Mouse (Mus musculus): ENCODE measurements around the gene Ccdc154. TPM values are rescaled to one million over a fixed set of nuclear protein-coding genes. Genes with fewer than 3 reads are reported as not detected.

Gene Ccdc154
- polyA plus RNA-seq, 1 experiment from 2014 or later = not detected

DNA sequence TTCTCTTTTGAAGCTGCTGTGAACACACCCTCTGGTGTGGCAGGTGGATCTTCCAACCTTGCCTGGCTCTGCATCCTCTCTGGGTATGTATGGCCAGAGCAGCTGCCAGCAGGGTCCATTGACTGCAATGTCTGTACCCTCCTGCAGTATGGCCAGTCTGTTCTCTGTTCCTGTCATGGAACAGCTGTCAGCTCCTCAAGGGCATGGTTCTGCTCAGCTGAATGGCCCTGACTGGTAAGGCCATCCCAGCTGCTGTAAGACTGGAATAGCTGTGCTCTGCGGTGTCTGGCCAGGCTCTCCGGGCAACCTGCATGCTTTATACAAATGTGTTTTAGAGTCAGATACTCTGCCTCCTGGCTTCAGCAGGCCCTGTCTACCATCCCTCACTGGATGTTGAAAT lies 7.4 kb downstream of the Ccdc154 start:
- Histone ChIP-seq H3K9ac (ENCODE audit: low read depth, low read length) (no peak overlapping the region), H3K27ac (ENCODE audit: low read length) (no peak overlapping the region), H3K27me3 (ENCODE audit: control insufficient read depth, insufficient read depth, low read depth, low read length) (no peaks in the 10 kb centered on the region), H3K4me2 (ENCODE audit: low read length) (no peak overlapping the region), H3K4me3 (ENCODE audit: low read depth, low read length) (no peak overlapping the region), H3K36me3 (ENCODE audit: control insufficient read depth, insufficient read depth, low read length) (no peaks in the 10 kb centered on the region), H3K4me1 (ENCODE audit: control insufficient read depth, insufficient read depth, low read length) (no peaks in the 10 kb centered on the region), H3K9me3 (replicated peaks; ENCODE audit: control insufficient read depth, low read length, poor library complexity, severe bottlenecking) (no peaks in the 10 kb centered on the region)
- WGBS = 93% methylated on average over 2 of the region's 2 CpGs
- ATAC-seq = no peak

DNA sequence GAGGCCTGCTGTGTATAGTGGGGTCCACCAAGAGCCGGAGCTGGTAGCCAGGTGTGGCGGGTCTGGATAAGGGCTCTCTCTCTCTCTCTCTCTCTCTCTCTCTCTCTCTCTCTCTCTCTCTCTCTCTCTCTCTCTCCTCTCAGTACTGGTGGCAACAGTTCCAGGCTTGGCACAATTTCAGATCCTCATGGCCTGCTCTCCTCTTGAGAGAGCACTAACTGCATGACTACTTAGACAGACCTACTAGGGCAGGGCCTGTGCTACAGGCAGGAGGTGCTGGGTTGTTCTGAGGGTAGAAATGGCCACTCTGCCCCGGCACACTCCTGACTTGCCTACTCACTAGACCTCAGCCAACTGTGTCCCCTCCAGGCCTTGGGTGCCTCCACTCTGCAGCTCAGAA lies 10.3 kb downstream of the Ccdc154 start:
- H3K9ac ChIP-seq (ENCODE audit: low read depth, low read length) = no peak overlapping the region
- H3K27ac ChIP-seq (ENCODE audit: low read length) = no peak overlapping the region
- H3K27me3 ChIP-seq (ENCODE audit: control insufficient read depth, insufficient read depth, low read depth, low read length) = no peaks in the 10 kb centered on the region; the same call in 1 of the 2 replicates
- 76% methylated on average over 3 of the region's 3 CpGs for WGBS
- no peaks in the 10 kb centered on the region for H3K36me3 ChIP-seq (ENCODE audit: control insufficient read depth, insufficient read depth, low read length)
- H3K4me1 ChIP-seq (ENCODE audit: control insufficient read depth, insufficient read depth, low read length) = no peaks in the 10 kb centered on the region
- ATAC-seq = no peak
- H3K4me3 ChIP-seq (ENCODE audit: low read depth, low read length) = no peak overlapping the region
- no peak overlapping the region for H3K4me2 ChIP-seq (ENCODE audit: low read length)
- H3K9me3 ChIP-seq (replicated peaks; ENCODE audit: control insufficient read depth, low read length, poor library complexity, severe bottlenecking) = no peaks in the 10 kb centered on the region

DNA sequence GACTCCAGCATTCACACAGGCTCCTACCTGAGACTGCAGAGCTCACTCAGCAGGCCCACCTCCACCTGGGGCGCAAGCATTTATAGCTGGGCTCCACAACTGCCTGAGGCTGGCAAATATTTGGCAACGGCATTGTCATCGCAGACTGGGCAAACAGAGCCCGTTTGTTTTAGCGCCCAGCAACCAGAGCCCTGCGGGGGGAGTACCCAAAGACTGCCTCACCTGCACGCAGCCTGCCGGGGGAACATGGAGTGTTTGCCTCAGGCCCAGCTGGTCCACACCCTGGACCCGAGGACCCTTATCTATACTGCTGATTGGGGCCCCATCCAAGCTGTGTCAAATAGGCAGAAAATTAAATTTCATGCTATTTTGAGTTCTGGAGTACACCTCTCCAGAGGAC lies 13.2 kb downstream of the Ccdc154 start, which contains the start of gene Gm38655:
Gene Gm38655, minus strand, starts transcription at position 61 of the 400 bp plus-strand sequence.
- ATAC-seq = no peak
- WGBS = 73% methylated on average over 9 of the region's 9 CpGs
- Histone ChIP-seq H3K36me3 (ENCODE audit: control insufficient read depth, insufficient read depth, low read length) (no peaks in the 10 kb centered on the region), H3K4me2 (ENCODE audit: low read length) (no peak within 1 kb of the TSS), H3K9me3 (replicated peaks; ENCODE audit: control insufficient read depth, low read length, poor library complexity, severe bottlenecking) (no peaks in the 10 kb centered on the region), H3K27me3 (ENCODE audit: control insufficient read depth, insufficient read depth, low read depth, low read length) (peaks cover 2% of the 10 kb centered on the region; the same call in 1 of the 2 replicates), H3K4me1 (ENCODE audit: control insufficient read depth, insufficient read depth, low read length) (no peaks in the 10 kb centered on the region), H3K27ac (ENCODE audit: low read length) (no peak within 1 kb of the TSS), H3K9ac (ENCODE audit: low read depth, low read length) (no peak within 1 kb of the TSS), H3K4me3 (ENCODE audit: low read depth, low read length) (no peak within 1 kb of the TSS)

DNA sequence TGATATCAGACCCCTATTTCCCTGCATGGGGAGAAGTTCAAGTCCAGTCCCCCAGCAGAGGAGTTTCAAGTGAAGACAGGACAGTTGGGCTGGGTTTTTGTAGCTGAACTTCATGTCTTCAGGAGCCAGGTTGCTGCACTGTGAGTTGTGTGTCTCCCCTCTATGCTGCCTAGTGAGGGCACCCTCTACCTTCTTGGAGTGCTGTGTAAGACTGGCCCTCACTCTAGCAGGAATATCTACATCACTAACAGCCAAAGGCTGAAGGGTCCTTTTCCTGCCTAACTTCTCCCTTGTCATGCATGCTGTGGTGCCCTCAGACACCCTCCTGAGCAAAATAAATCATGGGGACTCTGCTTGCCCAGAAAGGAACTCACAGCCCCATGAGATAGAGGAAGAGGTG lies 21.0 kb downstream of the Ccdc154 start:
- peak overlapping the region; percentile 88 for H3K4me2 ChIP-seq (ENCODE audit: low read length)
- H3K4me1 ChIP-seq (ENCODE audit: control insufficient read depth, insufficient read depth, low read length) = peaks cover 27% of the 10 kb centered on the region
- 0 out of 2 replicates have a peak overlapping the region, but pooled peaks have one; percentile 87 for H3K9ac ChIP-seq (ENCODE audit: low read depth, low read length)
- H3K9me3 ChIP-seq (replicated peaks; ENCODE audit: control insufficient read depth, low read length, poor library complexity, severe bottlenecking) = no peaks in the 10 kb centered on the region
- H3K36me3 ChIP-seq (ENCODE audit: control insufficient read depth, insufficient read depth, low read length) = no peaks in the 10 kb centered on the region
- H3K4me3 ChIP-seq (ENCODE audit: low read depth, low read length) = no peak overlapping the region
- no peak overlapping the region for H3K27ac ChIP-seq (ENCODE audit: low read length)
- peaks cover 5% of the 10 kb centered on the region; the same call in 1 of the 2 replicates for H3K27me3 ChIP-seq (ENCODE audit: control insufficient read depth, insufficient read depth, low read depth, low read length)
- ATAC-seq = no peak

DNA sequence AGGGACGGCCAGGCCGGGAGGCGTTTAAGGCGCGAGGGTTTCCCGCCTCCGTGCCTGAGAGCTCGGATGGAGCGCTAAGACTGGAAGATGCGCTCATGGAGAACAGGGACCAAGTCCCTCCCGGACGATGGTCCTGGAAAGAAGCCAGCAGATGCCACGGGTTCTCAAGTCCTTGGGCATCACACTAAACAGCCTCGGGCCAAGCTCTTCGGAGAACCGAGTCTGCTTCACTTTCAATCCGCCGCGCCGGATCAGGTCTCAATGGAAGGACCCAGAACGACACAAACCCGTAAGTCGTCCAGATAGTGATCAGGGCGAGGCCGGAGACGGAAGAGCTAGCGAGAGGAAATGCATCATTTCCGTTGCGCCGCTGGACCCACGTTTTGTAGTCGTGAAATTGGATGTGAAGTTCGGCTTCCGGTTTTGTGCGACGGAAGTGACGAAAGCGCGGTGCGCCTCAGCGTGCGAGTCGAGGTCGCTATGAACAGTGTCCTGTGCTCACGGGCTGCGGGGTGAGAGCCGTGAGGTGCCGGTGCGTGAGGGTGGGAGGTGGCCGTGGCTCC lies 21.9 kb downstream of the Ccdc154 start, which contains the start of gene BC003965:
Gene BC003965, plus strand, starts transcription at position 426 of the 563 bp plus-strand sequence.
- peak within 1 kb of the TSS; percentile 87 for H3K9ac ChIP-seq (ENCODE audit: low read depth, low read length)
- peaks cover 29% of the 10 kb centered on the region for H3K4me1 ChIP-seq (ENCODE audit: control insufficient read depth, insufficient read depth, low read length)
- ATAC-seq = peak; percentile 87
- peak within 1 kb of the TSS; percentile 98 for H3K4me2 ChIP-seq (ENCODE audit: low read length)
- peak within 1 kb of the TSS; percentile 96 for H3K27ac ChIP-seq (ENCODE audit: low read length)
- H3K4me3 ChIP-seq (ENCODE audit: low read depth, low read length) = peak within 1 kb of the TSS; percentile 89
- WGBS = 0% methylated on average over 50 of the region's 50 CpGs
- no peaks in the 10 kb centered on the region for H3K9me3 ChIP-seq (replicated peaks; ENCODE audit: control insufficient read depth, low read length, poor library complexity, severe bottlenecking)
- peaks cover 2% of the 10 kb centered on the region; the same call in 1 of the 2 replicates for H3K27me3 ChIP-seq (ENCODE audit: control insufficient read depth, insufficient read depth, low read depth, low read length)
- no peaks in the 10 kb centered on the region for H3K36me3 ChIP-seq (ENCODE audit: control insufficient read depth, insufficient read depth, low read length)

DNA sequence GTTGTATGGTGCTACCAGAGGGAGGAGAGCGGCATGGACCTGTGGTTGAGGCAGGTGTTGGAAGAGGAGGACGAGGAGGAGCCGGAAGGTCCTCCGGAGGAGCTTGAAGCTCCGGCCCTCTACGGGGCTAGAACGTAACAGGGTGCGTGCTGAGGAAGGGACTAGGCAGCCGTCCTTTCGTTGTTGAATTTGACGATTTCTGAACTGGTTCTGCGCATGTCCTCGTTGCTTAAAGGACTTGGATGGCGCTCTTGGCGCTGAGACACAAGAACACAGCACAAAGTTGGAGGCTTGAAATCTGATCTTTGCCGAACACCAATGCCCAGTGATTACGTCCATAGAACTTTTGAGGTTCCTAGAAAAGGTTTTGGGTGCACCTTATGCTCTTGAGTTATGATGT lies 22.7 kb downstream of the Ccdc154 start:
- H3K27ac ChIP-seq (ENCODE audit: low read length) = peak overlapping the region; percentile 68; the same call in 1 of the 2 replicates
- 12% methylated on average over 17 of the region's 17 CpGs for WGBS
- H3K36me3 ChIP-seq (ENCODE audit: control insufficient read depth, insufficient read depth, low read length) = no peaks in the 10 kb centered on the region
- H3K9me3 ChIP-seq (replicated peaks; ENCODE audit: control insufficient read depth, low read length, poor library complexity, severe bottlenecking) = no peaks in the 10 kb centered on the region
- H3K4me3 ChIP-seq (ENCODE audit: low read depth, low read length) = peak overlapping the region; percentile 89
- H3K9ac ChIP-seq (ENCODE audit: low read depth, low read length) = peak overlapping the region; percentile 71
- ATAC-seq = 0 out of 2 replicates have a peak, but pooled peaks have one; percentile 12
- peaks cover 36% of the 10 kb centered on the region for H3K4me1 ChIP-seq (ENCODE audit: control insufficient read depth, insufficient read depth, low read length)
- peak overlapping the region; percentile 98 for H3K4me2 ChIP-seq (ENCODE audit: low read length)
- peaks cover 2% of the 10 kb centered on the region; the same call in 1 of the 2 replicates for H3K27me3 ChIP-seq (ENCODE audit: control insufficient read depth, insufficient read depth, low read depth, low read length)

DNA sequence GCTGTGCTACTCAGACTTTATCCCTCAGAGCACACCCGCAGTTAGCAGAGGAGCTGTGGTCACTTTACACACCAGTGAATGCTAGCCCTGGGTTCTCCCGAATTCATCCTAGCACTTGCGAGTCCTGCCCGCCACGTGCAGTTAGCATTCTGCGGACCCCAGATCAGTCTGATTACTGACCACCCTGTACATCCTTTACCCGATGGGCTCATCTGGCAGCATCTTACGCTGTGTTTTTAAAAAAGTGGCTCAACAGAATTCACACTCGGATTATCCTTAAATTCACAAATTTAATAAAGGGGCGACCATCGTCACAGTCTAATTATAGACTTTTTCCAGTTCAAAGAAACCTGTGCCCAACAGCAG lies 25.5 kb downstream of the Ccdc154 start:
- no peaks in the 10 kb centered on the region for H3K27me3 ChIP-seq (ENCODE audit: control insufficient read depth, insufficient read depth, low read depth, low read length)
- no peaks in the 10 kb centered on the region for H3K36me3 ChIP-seq (ENCODE audit: control insufficient read depth, insufficient read depth, low read length)
- no peak for ATAC-seq
- H3K9ac ChIP-seq (ENCODE audit: low read depth, low read length) = peak overlapping the region; percentile 90
- no peaks in the 10 kb centered on the region for H3K9me3 ChIP-seq (replicated peaks; ENCODE audit: control insufficient read depth, low read length, poor library complexity, severe bottlenecking)
- WGBS = 5% methylated on average over 11 of the region's 11 CpGs
- peak overlapping the region; percentile 74 for H3K27ac ChIP-seq (ENCODE audit: low read length)
- H3K4me2 ChIP-seq (ENCODE audit: low read length) = peak overlapping the region; percentile 88
- peak overlapping the region; percentile 95 for H3K4me3 ChIP-seq (ENCODE audit: low read depth, low read length)
- peaks cover 40% of the 10 kb centered on the region for H3K4me1 ChIP-seq (ENCODE audit: control insufficient read depth, insufficient read depth, low read length)

DNA sequence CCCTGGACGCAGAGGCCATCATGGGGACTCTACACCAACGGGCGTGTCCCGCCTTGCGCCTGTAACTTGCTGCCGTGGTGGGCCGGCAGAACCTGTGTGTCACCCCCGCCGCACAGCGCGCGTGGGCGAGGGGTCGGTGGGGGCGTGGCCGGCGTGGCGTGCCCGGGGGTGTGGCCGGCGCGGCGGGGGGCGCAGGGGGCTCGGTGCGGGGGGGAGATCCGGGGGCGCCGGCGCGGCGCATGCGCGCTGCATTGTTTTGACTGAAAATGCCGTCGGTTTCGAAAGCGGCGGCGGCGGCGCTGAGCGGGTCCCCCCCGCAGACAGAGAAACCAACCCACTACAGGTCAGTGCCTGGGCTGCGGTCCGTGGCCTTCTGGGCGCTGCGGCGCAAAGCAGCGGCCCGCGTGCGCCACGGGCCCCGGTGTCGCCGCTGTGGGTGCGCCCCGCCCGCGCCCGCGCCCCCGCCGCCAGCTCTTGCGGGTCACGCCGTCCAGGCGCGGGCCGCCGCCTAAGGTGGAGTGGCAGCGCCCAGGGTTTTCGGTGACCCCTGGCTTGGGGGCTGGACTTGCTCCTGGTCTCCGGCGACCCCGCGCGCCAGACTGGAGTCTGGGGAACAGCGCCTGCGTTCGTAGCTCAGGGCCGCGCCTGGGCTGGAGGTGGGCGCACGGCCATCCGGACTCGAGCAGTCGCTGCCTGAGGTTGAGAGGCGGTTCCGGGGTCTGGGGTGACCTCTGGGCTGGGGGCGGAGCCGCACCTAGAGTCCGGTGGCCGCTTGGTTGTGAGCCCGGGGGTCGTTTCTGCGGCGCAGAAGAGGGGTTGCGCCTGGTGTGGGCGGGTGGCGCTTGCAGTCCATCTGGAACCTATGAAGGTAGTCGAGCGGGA lies 26.1 kb downstream of the Ccdc154 start, which contains the start of gene Unkl:
Gene Unkl, plus strand, starts transcription at position 248 of the 882 bp plus-strand sequence.
- WGBS = under 1% methylated on average over 98 of the region's 104 CpGs
- H3K27me3 ChIP-seq (ENCODE audit: control insufficient read depth, insufficient read depth, low read depth, low read length) = no peaks in the 10 kb centered on the region
- H3K27ac ChIP-seq (ENCODE audit: low read length) = peak within 1 kb of the TSS; percentile 74
- no peaks in the 10 kb centered on the region for H3K36me3 ChIP-seq (ENCODE audit: control insufficient read depth, insufficient read depth, low read length)
- peak within 1 kb of the TSS; percentile 95 for H3K4me3 ChIP-seq (ENCODE audit: low read depth, low read length)
- no peaks in the 10 kb centered on the region for H3K9me3 ChIP-seq (replicated peaks; ENCODE audit: control insufficient read depth, low read length, poor library complexity, severe bottlenecking)
- H3K4me2 ChIP-seq (ENCODE audit: low read length) = peak within 1 kb of the TSS; percentile 88
- H3K9ac ChIP-seq (ENCODE audit: low read depth, low read length) = peak within 1 kb of the TSS; percentile 90
- H3K4me1 ChIP-seq (ENCODE audit: control insufficient read depth, insufficient read depth, low read length) = peaks cover 37% of the 10 kb centered on the region
- ATAC-seq = peak; percentile 50

DNA sequence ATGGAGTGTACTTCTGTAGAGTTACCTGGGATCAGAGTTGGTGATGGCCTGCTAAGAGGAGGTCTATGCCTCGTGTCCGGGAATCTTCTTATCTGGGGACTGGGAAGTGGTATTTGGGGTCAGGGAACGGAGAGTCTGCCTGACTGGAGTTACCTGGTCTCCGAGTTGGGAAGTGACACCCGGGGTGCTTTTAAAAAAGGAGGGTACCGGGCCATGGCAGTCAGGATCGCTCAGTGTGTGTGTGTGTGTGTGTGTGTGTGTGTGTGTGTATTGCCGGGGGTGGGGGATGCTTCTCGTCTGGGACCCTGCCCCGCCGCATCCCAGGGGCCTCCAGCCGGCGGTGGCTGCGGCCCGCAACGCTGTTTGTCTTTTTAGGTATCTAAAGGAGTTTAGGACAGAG lies 26.8 kb downstream of the Ccdc154 start:
- Histone ChIP-seq H3K9ac (ENCODE audit: low read depth, low read length) (peak overlapping the region; percentile 90), H3K4me1 (ENCODE audit: control insufficient read depth, insufficient read depth, low read length) (peaks cover 32% of the 10 kb centered on the region), H3K9me3 (replicated peaks; ENCODE audit: control insufficient read depth, low read length, poor library complexity, severe bottlenecking) (no peaks in the 10 kb centered on the region), H3K27ac (ENCODE audit: low read length) (0 out of 2 replicates have a peak overlapping the region, but pooled peaks have one; percentile 74), H3K4me2 (ENCODE audit: low read length) (peak overlapping the region; percentile 88), H3K36me3 (ENCODE audit: control insufficient read depth, insufficient read depth, low read length) (no peaks in the 10 kb centered on the region), H3K4me3 (ENCODE audit: low read depth, low read length) (peak overlapping the region; percentile 95), H3K27me3 (ENCODE audit: control insufficient read depth, insufficient read depth, low read depth, low read length) (no peaks in the 10 kb centered on the region)
- ATAC-seq = no peak
- 5% methylated on average over 16 of the region's 16 CpGs for WGBS
